Mouse (Mus musculus): ENCODE data around the gene Pld5.

Pld5 gene

DNA sequence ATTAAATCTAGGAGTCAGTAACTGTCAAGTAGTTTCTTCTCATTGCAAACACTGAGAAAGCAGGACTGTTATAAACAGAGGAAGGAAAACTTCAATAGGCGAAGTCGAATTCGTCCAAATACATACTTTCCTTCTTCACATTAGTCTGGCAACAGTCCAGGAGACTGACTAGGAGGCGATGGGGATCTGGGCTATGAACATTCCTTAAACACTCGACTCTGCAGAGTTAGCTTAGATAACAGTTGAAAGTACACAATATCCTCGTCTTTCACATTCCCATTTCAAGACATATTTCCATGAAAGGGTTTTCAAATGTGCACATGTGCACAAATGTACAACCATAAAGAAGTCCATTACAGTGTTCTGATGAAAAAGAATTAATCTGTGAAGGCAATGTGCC lies 129.8 kb downstream of the Pld5 start:
- no peak for DNase-seq

DNA sequence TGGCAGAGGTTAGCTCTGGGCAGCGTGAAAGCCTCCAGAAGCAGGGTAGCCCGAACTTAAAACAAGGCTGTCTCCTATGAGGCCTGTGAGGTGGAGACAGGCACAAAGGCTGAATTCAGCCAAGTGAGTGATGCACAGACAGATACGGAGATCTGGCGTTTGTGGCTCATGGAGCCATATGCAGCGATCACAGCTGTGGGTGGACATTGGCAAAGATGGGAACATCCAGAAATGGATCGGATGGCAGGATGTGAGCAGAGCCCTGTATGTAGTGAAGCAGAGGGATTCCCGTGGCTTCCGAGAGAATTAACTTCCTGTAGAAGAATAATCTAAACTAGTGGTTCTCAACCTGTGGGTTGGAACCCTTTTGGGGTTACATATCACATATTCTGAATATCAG lies 140.7 kb downstream of the Pld5 start:
- no peak for DNase-seq

DNA sequence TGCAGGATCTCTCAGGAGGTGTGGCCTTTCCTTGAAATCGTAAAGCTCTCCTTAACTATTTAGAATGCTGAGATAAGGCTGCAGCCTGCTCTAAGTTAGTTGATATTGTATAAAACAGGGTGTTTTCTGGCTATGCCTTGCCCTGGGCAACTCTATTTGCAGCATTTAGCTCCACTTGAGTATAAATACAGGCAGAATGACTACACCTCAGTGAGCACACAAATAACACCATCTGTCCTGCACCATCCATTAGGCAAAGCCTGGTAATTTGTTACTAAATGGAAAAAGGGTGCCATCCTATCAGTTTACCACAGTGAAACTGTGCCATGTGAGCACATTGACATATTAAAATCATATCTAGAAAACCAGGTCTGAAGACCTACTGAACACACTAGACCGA lies 149.3 kb downstream of the Pld5 start:
- DNase-seq, result no peak

DNA sequence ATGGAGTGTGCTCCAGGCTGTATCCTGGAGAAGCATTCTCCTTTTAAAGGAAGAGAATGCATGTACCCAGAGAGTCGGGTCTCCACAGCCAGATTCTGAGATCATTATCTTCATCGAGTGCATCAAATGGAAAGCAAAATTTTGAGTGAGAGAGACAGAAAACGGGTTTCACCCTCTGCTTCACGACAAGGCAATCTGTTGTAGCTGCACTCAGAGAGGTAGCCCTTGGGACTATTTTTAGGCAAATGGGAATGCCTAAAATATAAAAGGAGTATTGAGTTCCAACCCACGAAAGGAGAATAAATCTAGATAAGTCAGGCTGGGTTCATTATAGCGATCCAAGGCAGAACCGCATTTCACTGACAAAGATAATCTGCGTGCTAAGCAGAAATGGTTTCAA lies 150.7 kb downstream of the Pld5 start:
- DNase-seq, result no peak

DNA sequence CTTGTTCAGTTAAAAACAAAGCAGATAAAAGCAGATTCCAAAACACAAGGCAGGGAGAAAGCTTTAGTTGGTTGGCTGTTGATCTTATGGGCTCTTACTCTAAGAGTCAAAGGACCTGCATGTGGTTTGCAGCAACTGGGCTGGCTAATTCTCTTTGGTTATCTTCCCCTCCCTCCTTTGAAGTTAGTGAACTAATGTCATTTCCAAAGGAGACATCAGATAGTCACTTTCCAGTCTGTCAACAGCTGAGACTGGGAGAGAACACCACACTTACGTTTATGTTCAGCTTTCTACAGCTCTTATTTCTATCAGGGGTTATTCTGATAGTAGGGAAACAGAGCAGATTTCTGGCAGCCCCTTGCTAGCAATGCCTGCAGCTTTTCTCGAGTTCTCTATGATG lies 151.3 kb downstream of the Pld5 start:
- no peak for DNase-seq

DNA sequence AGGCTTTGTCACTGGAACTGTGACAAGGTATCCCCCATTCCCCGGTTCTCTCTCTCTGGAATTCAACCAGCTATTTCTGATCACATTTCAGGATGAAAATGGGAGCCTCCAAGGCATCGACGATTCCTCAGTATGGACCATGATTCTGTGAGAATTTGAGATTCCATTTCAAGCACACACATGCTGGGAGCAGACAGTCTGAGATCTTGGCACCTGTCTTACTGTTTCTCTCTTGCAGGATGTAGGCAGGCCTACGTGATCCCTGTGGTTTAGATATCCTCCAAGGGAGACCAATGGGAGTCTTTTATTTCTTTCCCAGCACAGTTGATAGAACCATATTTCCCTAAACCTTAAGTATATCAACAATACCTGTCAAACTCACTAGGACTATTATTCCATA lies 159.5 kb downstream of the Pld5 start:
- no peak for DNase-seq

DNA sequence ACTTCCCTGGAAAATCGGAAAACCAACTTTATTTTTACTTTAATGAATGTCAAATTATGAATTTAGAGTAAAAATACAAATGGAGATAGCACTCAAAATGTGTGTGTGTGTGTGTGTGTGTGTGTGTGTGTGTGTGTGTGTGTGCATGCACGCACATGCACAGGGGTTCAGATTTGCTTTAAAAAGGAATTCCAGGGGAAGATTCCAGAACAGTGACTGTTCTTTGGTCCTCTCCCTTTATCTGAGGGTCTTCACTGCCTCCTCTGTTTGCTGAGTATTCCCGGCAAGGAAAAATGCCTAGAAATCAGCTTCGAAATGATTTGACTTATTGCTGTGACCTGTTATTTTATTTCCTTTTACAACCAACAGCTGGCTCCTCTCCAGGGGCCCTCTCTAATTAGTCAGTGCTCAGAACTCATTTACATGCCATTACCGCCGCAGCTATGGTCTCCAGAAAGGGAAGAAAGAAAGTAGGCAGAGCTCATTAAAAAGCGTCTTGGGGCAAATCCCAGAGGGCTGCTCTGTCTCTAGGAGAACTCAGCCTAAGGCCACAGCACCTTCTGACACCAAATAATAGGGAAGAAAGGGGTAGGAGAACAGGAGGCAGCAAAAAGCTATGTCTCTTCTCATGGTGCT lies 176.3 kb downstream of the Pld5 start:
- no peak for DNase-seq

DNA sequence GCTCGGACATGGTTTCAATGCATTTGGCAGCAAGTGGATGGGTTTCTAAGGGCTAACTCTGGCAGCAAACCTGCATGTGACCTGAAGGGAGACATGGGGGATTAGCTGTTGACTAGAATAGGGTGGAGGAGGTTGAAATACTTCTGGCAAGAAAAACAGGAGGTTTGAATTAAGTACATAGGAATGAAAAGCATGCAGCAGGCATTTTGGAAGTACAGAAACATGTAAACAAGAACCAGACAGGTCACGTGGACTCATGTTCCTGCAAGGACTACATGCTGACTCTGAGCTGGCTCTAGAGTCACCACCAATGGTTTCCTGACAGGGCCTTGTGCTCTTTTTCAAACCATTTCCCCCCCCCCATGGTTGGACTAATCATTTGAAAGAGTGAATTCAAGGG lies 183.0 kb downstream of the Pld5 start:
- no peak for DNase-seq

DNA sequence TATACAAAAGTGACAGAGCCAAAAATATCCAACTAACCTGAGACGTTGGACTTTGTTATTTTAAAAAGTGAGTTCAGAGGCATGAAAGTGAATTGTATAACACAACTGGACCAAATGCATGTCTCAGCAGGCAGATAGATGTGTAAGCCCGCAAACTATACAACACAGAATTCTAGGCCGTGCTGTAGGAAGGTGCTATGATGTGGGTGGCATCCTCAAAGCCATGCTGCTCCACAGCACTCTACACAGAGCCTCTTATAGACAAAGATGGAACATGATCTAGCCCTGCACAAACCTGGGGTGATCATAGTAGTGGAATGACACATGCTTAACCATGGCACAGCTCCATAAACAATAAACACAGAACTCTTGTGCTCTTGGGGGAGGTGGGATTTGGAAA lies 185.7 kb downstream of the Pld5 start:
- no peak for DNase-seq

DNA sequence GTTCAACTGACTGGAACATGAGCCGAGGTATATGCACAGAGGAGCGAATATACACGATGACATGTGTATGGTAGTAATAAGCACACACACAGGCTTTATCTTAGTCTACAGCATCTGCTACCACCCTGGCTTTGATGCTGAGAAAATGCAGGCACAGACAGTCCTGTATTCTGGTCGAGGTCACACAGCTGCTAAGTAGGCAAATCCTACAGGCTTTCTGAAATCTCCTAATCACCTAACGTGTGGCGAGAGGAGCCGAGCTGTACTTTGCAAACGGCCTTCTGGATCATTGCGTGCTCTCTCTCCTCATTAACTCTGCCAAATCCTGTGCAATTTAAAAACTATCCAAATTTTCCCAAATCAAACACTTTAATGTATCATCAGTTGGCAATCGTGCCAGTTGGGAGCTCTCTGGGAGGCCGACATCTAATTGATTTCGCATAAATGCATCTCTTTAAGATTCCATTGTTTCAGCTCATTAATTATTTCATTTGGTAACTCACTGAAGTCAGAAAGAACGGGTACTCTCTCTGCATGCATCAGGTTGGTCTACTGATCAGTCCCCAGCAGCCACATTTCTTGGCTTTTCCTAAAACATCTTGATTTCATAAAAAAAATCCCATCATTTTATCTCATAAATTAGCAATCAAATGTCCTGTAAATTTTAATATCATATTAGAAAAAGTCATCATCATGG lies 189.0 kb downstream of the Pld5 start:
- no peak for DNase-seq

DNA sequence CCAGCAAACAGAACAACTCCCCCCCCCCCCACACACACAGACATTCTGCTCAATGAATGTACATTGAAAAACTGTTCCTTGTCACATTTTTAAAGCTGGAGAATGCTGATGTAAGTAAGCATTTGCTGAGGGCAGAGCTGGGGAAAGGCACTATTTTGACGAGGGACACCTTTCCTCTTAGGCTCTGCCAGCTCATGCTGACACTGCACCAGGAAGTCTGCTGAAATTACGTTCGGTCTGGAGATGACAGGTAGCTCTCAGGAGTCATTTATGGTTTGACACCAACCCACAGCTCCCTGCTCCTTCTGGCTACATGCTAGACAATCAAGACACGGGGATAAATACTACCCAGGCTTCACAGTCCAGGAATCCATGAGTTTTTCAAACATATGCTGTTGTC lies 192.8 kb downstream of the Pld5 start:
- DNase-seq, result no peak

DNA sequence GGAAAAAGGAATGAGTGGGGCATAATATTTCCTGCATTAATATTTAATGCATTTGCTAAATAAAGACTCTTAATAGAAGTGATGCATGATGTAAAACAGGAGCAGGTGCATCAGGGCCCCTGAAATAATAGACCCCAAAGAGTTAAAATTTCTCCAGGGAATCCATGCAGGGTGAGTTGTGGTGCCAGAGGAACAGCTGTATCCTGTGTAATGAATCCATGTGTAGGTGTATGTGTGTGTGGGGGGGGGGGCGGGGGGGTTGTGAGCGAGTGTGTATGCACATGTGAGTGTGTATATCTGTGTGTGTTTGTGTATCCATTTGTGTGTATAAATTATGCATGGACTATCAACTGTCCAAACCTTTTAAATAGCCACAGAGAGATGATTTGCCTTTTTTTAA lies 194.1 kb downstream of the Pld5 start:
- no peak for DNase-seq

DNA sequence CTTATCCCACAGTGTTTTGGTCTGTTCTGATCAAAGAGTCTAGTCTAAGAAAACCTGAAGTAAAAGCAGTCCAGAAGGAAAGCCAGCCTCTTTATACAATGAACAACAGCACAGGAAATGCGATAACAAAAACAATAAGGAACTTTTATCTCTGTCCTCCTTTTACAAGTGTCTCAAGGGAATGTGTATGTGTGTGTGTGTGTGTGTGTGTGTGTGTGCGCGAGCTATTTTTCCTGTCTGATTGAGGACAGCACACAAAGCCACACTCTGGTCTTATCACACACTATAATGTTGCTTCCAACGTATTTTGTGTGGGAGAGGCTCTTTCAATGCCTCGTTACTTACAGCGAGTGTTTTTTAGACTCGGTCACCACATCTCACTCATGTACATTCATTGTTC lies 196.7 kb downstream of the Pld5 start:
- DNase-seq, result no peak

DNA sequence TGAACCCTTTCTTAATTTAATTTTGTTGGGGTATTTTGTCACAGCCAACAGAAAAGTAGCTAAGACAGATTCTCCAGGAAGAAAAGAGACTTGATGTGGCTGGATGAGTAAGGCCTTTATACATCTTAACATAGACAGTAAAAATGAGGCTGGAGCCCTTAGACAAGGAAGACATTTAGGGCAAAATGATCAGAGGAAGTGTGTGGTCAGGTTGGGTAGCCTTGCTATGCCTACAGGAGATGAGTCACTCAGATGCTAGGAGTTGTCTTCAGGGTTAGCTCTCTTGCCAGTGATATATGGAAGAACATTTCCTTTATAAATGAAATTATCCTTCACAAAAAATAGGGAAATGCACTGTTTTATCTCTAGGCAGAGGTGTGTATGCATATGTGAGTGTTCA lies 198.3 kb downstream of the Pld5 start:
- no peak for DNase-seq

DNA sequence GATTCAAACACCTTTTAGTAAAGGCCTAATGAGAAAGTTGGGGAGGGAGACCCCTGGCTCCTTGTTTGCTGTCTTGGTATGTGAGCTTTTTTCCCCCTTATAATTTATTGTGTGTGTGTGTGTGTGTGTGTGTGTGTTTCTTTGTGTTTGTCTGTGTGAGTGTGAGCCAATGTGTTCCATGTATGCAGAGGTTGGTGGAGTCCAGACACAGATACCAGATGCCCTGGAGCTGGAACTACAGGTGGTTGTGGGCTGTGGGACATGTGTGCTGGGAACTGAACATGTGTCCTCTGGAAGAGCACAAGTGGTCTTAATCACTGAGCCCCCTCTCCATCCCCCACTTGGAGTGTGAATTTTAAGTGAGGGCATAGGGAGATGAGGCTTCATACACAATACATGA lies 199.3 kb downstream of the Pld5 start:
- DNase-seq, result no peak

DNA sequence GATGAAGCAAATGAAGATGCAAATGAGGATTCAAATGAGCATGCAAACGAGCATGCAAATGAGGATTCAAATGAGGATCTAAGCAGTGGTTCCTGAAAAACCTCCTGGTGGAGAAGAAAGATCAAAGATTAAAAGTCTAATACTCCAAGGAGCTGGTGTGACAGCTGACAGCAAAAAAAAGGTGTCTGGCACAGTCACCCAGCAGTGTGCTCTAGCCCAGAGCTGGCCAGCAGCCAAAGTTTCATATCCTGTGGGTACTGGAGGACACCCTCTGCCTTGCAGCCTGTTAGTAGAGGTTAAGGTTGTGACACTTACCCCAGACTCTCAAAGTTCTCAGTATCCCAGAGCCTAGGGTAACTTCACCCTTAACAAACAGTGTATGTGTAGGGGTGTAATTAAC lies 199.7 kb downstream of the Pld5 start:
- no peak for DNase-seq

DNA sequence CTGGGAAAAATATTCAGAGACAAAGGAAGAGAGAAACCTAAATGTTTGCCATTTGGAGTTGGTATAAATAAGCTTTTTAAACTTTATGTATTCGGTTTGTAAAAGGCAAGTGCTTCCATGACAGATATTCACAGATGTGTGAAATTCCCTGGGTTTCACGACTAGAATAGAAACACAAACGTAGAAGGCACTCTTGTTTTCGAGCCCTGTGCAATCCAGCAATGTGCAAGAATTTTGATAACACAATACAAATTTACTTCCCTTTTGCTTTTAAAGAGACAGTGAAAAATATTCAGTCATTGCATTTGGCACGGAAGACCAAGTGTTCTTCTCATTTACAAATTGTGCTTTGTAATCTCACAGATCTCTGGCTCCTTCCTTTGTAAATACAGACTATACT lies 200.6 kb downstream of the Pld5 start:
- no peak for DNase-seq

DNA sequence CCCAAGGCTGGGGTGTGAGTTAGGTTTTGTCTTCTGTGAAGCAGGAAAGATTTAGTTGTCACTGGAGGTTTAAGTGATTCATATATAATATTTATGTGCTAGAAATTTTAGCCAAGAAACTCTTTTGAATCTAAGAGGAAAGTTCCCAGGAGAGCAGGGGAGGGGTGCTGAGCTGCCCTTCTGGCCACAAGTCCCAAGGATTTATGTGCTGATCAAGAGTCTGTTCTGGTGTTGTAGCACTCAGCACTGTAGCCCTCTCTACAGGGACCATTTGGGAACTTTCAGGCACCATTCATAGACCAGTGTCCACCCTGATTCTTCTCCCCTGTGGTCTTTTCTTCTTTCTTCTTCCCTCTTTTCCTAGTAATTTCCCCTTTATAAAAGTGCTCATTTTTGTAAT lies 209.8 kb downstream of the Pld5 start:
- DNase-seq, result no peak

DNA sequence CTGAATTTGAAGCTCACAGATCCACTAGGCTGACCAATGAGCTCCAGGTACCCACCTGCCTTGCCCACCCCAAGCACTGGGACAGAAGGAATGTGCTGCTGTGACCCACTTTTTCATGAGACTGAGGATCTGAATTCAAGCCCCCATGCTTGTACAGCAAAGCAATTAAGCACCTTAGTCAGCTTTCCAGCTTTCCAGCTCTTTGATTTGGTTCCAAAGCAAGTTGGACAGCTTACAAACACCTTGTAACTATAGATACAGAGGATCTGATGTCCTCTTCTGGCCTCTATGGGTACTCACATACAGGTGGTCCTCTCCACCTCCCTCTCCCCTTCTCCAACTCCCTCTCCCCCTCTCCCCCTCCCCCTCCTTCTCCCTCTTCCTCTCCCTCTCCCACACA lies 210.6 kb downstream of the Pld5 start:
- DNase-seq, result no peak

DNA sequence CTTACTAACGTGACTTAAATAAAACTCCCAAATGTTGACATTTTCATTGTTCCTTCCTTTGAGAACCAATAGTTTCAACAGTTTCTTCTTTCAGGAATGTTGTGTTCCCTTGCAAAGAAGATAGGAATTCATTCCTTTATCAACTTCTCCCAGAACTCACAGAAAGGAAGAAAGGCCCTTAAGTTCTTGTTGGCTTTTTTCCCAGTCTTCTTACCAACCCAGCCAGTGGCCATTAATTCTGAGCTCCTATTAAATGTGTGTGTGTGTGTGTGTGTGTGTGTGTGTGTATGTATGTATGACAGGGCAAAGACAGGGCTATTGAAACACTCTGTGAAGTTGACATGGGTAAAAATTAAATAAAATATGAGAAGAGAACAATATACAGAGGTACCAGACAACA lies 221.5 kb downstream of the Pld5 start:
- DNase-seq, result no peak

DNA sequence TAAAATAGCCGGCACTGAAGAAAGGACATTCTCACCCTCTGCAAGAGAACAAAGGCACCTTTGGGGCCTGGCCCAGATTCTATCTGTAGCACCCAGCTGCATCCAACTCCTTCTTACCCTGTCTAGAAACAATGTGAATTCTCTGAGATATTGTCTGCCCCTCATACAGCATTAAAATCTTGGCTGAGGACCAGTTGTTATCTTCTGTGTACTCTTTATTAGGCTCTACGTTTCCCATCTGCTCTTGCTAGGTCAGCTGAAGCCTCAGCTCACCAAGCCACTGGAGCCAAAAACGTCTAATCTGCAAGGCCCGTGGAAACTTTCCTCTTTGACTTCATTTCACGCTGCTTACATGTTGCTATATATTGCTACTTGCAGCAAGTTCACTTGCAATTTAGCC lies 228.1 kb downstream of the Pld5 start:
- DNase-seq, result no peak

DNA sequence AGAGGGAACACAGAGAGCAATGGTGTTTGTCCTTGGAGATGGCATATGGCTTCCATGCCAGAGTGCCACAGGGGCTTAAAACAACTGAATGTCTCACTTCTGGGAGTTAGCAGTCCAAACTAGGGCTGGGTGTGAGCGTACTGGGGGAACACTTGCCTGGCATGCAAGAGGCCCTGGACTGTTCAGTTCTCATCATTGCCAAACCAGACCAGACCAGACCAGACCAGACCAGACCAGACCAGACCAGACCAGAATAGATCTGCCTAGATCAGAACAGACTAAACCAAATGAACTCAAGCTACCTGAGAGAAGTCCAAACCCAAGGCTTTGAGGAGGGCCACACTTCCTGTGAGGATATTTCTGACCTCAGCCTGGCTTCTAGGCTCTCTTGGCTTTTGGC lies 228.7 kb downstream of the Pld5 start:
- no peak for DNase-seq

DNA sequence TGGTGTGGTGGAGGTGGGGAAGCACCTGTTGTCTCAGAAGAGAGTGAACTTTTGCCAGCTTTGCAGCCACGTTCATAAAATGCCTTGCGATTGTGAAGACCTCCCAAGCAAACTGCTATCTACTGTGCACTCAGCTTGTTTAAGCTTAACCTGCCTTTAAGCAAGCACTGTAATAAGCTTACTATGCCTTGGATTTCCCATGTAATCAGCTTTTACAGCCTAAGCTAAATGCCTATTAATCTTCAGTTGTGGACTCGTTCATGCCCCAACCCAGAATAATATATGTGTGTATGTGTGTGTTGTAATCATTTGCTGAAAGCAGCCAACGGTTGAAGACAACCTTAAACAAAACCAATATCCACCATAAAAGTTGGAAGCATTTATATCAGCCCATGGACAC lies 232.1 kb downstream of the Pld5 start:
- no peak for DNase-seq

DNA sequence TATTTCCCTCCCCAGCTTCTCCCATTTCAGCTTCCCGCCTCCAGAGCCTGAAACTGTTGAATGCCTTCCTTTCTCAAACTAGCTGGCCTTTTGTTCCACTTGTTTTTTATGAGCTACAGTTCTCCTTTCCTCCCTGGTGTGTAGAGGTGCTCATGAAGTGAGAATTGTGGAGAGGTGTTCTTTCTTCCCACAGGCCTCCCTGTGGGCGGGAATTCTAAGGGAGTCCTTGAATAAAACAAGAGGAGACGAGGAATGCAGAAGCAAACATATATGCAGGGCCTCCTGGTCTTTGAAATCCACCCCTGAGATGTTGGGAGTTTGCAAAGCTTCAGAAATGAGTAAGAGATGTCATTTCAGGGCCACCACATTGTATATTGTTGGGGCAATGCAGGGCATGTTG lies 235.2 kb downstream of the Pld5 start:
- DNase-seq, result no peak

DNA sequence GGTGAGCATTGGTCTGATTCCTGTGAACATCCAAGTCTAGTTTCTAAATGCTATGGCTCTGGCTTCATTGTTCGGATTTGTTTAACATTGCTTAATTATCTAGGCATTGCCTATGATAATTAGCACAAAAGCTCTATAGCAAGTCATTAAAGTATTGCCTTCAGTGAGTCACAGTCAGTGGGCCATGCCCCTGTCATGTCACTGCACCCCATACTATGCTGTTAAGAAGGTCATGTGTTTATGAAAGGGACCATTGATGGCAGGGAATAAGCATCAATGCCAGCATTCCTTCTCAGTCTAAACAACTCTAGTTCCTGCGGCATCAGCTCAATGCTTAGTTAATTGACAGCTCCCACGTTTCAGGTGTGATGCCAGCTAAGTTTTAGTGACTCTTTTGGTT lies 239.1 kb downstream of the Pld5 start:
- no peak for DNase-seq

Data from B cell, adult 2 months (primary cell).